Mouse (Mus musculus) lung, postnatal 10 days (tissue): ENCODE measurements around the gene Irgm1.
"Not testable (repeated sequence)": the region's sequence is repeated elsewhere in the genome, so short reads cannot be mapped to it uniquely, and the experiment has no call there.

Source experiments
- DNase-seq: peaks from one replicate; pipeline ENCODE4 v3.0.0; 2021

The Irgm1 gene

DNA sequence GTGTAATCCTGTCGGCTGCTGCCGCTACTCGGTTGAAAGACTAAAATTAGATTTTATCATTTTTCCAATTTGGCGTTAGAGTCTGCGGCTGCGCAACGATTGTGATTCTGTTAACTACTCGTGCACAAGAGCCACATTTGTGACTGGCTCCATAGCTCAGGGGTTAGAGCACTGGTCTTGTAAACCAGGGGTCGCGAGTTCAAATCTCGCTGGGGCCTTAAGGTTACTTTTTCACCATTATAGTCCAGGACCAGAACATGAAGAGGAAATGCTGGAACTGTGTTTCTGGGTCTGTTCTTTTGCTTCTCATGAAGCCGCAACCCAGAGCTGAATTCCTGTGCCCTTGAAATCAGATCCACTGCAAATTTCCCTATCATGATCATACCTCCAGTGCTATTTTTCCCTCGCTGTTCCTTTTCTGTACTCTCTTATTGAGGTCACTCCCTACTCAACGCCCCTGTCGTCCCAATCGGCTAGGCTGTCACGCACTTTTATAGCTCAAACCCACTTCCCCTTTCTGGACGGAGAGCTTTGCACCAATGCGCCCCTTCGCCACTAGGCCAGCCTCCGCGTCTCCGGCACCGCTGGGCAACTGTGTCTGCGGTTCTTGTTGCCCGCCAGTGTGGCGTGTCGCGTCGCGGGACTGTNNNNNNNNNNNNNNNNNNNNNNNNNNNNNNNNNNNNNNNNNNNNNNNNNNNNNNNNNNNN is 17.9 kb downstream of the Irgm1 start:
- peak; percentile 87 for DNase-seq

DNA sequence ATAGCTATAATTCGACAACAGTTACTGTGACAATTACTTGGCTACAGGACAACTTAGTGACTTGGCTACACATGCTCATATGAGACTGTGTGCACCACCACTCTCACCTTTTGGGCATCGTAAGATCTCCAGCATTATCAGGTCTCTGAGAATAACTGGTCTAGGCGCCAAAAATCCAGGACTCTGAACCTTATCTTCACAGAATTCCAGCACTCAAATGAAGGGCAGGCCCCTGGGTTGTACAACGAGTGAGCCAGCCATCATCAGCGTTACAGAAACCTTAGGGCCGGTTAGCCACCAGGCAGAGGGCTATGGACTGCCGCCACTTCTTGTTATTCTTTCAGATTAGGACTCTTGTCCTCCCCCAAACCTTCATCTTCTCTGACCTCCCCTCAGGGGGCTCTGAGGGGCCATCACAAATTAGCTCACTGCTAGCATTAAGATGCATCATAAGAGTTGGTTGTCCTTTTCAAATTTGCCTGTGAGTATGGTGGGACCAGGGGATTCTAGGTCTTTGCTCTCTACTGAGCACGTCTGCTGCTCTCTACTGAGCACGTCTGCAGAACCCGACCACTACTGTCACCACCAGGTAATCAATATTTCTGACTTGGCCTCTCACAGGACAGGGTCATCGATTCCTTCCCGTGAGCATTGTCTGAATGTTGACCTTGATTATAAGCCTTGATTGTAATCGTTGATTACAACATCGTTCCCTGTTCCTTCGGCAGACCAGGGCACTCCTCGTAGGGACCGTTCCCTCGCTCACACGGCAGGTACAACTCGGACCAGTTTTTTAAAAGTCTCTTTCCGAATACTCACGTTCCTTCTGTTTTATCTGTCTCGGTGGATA is 18.6 kb downstream of the Irgm1 start:
- DNase-seq = no peak

DNA sequence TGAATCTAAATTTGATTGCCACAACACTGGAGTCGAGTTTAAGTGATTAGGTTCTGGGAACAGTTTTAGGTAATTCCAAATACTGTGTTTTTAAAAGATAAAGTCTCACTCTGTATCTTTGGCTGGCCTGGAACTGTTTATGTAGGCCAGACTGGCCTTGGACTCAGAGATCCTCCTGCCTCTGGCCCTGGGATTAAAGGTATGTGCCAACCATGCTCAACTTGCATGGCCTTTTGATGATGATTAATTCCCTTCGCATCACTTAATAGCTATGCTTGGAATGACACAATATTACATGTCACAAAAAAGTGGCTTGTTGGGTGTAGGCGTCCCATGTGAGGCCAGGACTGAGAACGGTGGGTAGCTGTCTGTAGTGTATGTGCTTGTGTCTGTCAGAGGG is 19.3 kb downstream of the Irgm1 start:
- no peak for DNase-seq

DNA sequence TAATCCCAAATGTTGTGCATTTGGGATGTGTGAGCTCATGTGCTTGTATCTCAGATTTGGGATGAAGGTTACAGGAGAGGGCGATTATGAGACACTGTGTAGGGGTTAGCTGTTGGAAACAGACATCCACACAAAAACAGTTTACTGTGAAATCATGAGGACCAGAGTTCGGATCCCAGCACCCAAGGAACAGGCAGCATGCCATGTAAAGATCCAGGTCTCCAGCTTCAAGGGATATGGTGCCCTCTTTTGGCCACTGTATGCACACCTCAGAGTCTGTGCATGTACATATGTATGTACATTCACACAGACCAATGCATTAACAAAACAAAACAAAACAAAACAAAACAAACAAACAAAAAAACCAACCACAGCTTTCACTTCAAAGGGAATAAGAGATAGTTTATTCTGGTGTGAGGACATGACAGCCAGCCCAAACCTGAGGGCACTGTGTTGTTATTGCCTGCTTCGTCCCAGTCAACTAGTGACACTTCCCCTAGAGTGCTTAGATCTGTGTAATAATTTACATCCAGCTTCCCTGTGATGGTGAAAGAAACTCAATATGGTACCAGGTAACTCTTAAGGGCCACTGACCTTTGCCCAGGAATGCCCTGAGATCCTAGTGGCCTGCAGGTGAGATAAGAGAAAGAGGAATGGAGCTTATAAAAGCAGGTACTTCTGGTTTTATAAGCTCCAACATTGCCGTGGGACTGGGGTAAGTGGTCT is 20.1 kb downstream of the Irgm1 start:
- DNase-seq = no peak

DNA sequence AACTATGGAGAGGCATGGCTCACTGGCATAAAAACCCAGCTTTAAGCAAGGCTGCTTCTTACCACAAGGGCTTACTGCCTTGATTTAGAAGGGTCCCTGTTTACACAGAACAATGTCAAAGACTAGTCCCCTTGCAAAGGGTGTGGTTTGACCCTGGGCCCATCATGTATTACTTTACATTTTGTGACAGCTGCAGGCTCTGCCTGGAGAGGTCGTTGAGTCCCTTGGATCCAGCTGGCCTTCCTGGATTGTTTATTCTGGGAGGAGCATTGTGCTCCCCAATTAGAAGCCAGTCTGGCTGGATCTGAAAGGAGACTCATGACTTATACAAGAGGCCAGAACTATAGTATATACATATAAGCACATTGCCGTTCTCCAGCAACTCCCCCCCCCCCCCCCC is 21.2 kb downstream of the Irgm1 start:
- no peak for DNase-seq

DNA sequence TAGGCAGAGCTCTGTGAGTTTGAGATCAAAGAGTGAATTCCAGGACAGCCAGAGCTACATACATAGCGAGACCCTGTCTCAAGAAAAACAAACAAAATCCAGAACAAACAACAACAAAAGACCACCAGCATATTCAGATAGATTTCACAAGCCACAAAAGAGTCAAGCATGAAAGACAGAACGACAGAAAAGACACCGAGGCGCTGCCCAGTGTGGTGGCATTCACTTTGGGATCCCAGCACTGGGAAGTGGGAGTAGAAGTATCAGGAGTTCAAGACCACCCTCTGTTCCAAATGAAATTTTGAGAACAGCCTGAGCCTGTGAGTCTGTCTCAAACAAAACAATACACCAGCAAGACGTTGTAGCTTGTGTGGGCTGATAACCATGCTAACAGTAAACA is 24.6 kb downstream of the Irgm1 start:
- no peak for DNase-seq

DNA sequence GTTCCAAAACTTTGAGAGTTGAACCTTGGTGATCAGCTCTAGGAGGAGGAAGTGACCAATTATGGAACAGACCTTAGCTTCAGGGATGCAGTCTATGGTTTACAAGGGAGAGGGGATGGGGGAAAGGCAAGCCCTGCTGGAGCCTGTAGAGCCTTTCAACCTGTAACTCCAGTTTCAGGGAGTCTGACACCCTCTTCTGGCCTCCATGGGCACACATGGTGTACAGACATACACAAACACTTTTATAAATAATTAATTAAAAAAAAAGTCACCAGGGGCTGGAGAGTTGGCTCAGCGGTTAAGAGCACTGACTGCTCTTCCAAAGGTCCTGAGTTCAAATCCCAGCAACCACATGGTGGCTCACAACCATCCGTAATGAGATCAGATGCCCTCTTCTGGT is 25.1 kb downstream of the Irgm1 start:
- DNase-seq = not testable (repeated sequence)

DNA sequence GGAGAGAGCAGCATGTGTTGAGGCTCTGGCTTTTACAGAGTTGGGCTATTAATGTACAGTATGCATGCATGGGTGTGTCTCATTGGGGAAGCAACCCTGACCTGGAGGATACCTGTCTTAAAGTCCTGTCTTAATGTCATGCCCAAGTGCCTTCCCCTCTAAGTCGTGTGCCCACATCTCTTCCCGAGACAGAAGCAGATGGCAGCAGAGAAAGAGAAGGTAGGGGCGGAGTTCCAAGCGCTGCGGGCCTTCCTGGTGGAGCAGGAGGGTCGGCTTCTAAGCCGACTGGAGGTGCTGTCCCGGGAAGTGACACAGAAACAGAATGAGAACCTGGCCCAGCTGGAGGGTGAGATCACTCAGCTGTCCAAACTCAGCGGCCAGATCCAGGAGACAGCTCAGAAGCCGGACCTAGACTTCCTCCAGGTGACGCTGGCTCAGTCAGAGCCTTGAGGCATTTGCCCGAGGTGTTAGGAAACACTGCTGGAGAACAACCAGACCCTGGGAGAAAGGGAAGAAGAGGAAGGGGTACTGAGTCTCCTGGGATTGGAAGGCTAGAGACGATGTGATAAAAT is 26.2 kb downstream of the Irgm1 start:
- DNase-seq = no peak

DNA sequence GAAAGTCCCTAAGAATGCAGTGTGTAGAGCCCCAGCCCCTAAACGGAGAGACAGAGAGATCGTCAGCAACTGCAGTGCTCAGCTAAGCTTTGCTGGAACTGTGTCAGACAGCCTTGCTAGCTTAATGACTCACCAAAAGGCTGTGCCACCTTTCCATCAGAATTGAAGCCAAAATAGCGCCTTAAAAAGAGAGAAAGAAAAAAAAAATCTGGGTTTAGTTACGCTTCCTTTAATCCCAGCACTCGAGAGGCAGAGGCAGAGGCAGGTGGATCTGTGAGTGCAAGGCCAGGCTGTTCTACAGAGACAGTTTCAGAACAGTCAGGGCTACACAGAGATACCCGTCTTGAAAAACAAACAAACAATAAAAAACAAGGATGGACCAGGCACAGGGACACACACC is 27.2 kb downstream of the Irgm1 start:
- no peak for DNase-seq

DNA sequence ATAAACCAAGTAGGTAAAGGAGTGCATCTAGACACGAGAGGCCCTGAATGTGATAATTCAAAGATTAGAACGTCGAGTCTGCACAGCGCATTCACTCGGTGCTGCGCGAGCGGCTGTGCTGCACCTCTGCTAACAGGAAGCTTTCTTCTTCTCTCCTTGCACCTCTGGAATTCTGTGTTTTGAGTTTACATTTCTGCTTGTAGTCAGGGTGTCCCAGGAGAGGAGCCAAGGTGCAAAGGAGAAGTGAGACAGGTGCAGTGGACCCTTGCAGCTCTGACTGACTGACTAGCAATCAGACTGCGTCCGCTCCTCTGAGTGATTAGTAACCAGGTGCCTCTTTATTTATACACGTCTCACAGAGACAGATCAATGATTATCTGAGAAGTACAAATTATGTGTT is 28.3 kb downstream of the Irgm1 start:
- no peak for DNase-seq

DNA sequence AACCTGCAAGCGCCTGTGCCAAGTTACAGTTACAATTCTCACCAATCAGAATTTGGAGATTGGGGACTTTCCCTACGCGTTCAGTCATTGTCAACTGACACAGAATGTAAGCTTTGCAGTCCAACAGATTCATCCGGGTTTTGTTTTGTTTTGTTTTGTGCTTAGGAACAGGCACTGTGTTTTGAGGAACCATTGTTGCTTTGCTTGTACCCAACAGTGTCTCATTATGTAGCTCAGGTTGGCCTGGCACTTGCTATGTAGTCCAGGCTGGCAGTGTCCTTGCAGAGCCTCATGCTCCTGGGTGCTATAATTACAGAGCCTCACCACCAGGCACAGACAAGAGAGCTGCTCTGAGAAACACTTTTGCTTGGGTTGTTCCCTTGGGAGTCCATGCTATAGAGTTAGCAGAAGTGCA is 29.1 kb downstream of the Irgm1 start:
- peak; percentile 20 for DNase-seq

DNA sequence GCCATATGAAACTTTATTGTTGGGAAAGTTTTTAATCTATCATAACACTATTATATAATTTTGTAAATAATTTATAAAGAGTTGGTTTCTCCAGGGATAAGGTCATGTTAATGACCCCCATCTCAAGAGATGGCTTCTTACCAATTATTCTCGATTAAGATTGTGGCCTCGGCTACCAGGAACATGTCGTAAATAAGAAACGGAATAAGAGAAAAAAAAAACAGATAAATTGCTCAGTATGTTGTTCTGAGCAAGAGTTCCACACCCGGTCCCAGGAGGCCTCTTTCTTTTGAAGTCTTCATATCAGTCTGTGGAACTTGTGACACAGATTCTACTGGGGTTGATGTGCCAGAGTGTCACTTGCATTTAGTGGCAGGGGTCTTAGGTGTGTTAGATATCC is 30.3 kb downstream of the Irgm1 start:
- DNase-seq = no peak

DNA sequence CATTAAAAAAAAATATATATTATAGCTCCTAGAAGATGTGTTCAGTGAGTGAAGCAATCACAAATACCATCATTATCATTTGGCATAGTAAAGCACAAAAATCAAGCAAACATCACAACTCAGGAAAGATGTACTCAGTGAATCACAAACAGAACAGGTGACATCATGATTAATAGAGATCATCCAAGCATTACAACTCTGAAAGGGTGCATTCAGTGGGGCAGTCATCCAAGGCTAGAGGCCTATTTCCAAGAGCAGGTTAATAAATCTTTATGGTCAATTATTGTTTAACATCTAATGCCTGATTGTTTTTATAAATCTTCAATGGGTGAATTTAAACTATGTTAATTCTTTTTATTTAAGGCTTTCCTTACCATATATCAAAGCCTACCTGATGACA is 30.7 kb downstream of the Irgm1 start:
- no peak for DNase-seq

DNA sequence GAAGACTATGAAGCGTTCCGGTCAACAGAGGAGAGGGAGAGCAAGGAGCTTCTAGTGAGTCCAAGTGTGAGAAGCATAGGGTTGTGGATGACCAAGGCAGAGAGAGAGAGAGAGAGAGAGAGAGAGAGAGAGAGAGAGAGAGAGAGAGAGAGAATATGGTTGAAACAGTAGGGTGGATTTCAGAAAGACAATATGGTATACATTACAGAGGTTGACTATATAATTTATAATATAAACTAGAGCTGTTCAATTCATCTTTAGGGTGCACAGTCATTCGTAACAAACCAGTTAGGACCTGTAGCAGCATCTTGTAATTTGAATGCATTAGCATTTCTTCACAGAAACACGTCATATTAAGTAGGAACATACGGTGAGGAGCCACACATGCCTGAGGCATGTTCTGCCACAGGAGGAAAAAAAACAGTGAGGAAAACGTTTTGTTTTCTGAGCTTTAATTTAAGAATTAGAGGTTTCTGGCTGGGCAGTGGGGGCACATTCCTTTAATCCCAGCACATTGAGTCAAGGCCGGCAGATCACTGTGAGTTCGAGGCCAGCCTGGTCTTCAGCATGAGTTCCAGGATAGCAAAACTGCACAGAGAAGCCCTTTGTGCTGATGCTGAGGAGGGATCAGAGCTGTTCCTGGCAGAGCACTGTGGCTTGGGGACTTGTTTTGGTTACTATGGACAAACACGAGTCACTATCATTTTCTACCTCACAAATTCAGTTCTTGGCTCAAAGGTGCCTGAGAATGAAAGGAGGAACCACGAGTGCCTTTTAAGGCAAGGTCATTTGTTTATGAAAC is 32.4 kb downstream of the Irgm1 start:
- DNase-seq = no peak

DNA sequence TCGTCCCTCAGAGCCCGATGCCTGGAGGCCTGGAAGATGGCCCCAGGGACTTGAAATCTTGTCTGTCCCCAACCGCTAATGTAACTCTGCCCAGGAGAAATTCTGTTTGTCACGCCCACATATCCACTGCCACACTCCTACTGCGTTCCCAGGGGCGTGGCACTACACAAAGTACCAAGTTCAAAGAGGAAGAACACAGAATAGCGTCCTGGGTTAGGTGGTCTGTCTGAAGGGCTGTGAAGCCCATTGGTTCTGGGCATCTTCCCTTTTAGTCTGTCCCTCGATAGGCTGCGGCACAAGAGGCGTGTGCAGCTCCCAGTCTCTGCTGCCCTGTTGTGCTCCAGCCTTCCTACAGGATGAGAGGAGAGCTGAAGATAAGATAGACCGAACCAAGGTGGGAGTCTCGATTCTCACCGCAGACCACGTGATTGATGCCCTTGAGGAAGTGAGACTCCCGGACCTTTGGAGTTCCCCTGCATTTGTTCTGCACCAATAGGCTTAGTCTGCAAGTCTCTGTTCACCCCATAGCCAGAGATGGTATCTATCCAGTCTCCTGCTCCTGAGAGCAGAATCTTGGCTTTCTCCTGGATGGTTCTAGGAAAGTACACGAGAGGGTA is 33.2 kb downstream of the Irgm1 start:
- DNase-seq = peak; percentile 56

DNA sequence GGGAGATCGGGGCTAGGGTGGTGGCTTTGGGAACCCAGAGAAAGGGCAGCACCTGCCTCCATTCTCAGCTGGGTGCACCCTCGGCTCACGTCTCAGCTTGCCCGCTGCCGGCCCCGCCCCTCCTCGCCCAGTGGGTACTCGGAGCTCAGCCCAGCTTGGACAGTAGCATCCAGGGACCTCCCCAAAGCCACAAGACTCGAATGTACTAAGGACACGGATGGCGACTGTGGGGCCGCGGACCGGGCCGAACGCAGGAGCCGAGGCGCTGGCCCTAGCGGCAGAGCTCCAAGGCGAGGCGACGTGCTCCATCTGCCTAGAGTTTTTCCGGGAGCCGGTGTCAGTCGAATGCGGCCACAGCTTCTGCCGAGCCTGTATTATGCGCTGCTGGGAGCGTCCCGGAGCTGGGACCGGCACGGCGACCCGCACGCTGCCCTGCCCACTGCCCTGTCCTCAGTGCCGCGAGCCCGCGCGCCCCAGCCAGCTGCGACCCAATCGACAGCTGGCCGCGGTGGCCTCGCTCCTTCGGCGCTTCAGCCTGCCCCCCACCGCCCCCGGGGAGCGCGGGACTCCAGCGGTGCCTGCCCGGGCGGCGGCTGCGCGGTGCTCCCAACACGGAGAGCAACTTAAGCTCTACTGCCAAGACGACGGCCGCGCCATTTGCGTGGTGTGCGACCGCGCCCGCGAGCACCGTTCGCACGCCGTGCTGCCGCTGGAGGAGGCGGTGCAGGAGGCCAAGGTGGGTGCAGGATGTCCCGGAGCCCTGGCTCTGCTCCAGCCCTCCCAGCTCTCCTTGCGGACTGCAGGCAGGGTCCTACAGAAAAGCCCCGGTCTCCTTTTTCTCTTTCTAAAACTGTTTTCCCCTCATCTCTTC is 33.9 kb downstream of the Irgm1 start:
- peak; percentile 73 for DNase-seq

DNA sequence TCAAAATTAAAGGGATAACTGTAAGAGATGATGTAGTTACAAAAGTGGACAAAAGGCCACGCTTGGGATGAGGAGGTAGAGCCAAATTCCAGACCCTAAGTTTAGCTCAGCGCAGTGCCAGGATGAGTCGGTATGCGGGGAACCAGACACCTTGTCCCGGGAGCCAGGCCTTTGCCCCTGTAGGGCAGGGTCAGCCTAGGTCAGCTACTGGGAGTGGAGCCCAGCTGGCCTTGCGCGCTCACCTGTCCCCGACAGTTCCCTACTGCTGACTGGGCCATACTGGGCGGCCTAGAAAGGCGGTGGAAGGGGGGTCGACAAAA is 34.5 kb downstream of the Irgm1 start:
- DNase-seq = no peak

DNA sequence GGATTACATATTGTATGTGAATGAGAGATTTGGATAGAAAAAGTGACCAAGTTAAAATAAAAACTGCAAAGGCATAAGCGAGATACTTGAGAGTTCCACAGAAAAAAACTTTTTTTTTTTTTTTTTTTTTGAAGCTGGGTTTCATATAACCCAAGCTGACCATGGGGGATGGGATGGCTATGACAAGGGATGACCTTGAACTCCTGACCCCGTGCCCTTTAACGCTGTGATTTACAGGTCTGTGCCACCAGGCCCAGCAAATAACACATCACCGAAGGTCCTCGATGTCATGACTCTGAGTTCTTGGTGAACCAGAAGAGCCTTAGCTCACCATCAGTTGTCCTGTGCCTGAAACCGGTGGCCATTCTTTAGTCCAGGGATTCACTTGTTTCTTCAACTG is 35.6 kb downstream of the Irgm1 start:
- no peak for DNase-seq

DNA sequence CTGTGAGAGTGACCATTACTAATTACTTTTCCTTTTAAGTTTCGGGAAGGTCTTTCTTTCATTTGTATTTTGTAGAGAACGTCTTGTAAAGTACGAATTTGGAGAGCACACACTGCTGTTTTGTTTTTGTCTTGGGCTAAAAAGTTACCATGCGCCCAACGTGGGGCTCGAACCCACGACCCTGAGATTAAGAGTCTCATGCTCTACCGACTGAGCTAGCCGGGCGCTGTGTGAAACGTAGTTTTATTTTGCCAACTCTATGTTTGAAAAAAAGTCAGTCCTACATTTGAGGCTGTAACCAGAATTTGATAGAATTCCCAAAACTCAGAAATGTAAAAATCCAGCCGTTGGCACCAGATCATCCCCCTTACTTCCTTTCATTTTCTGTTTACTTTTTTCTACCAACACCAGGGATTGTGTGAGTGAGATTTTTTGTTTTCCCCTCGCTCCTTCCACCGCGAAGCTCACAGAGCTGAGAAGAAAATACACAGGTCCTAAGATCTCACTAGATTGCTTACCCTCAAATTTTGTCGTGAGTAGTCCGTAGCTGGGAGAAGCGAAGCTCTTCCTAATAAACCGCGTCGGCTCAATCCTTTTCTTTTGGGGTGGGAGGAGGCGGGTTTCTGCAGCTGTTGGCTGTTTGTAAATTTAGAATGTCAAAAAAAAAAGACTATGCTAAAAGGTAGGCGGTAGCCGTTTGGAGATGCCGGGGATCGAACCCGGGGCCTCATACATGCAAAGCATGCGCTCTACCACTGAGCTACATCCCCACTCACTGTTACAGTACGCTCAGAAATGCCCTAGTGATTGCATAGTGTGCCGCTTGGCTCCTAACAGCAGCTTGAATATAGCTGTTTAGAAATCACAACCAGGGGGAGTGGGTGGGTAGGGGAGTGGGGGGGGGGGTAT is 37.5 kb downstream of the Irgm1 start:
- peak; percentile 93 for DNase-seq

DNA sequence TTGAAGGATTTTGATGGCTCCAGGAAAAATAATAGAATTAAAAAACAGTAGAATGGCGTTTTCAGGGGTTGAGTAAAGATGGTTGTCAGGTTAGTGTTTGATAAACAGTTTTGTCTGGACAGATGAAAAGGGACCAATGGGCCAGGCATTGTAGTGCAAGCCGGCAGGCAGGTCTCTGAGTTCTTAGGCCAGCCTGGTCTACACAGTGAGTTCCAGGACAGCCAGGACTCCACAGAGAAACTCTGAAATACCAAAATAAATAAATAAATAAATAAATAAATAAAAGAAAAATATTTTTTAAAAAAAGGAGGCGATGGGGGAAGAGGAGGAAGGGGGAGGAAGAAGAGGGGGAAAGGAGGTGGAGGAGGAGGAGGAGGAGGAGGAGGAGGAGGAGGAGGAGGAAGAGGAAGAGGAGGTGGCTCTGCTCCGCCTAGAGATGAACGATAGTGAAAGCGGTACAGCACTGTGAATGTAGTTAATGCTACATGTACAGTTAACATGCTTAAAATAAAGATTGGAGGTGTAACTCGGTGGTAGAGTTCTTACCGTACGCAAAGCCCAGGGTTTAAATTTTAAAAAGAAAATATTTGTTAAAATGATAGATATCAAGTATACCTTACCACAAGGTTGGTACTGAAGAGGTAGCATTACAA is 38.3 kb downstream of the Irgm1 start:
- DNase-seq = no peak
